Mouse (Mus musculus): ENCODE results near the gene Endov.

GRCm38 (mm10) chr11:119497451-119497850, 6.3 kb downstream of the Endov start:
- no peak for TF ChIP-seq TCF12 (IDR thresholded peaks at IDR 0.05; ENCODE audit: insufficient read depth, poor library complexity, severe bottlenecking)
- no peak for TF ChIP-seq POLR2A (IDR thresholded peaks at IDR 0.05; ENCODE audit: insufficient read length, low read depth)

Data from myocyte (in vitro differentiated cells).